Mouse (Mus musculus) G1E-ER4 (cell line): ENCODE data around the gene Adamtsl2. TPM values are rescaled to one million over a fixed set of nuclear protein-coding genes. Genes with fewer than 3 reads are reported as not detected.

Source experiments
- GATA1 ChIP-seq: IDR thresholded peaks from one replicate; pipeline ENCODE4 v1.8.0; 2012; ENCODE audit warnings: low read length, inconsistent platforms
- polyA plus RNA-seq: library from polyadenylated mRNA; stranded (reverse); fragments of >175 nt; gene quantifications from 2 replicates; pipeline ENCODE4 v1.2.3, GENCODE M21; 2012

Adamtsl2 gene
- polyA plus RNA-seq, 1 experiment = not detected

DNA sequence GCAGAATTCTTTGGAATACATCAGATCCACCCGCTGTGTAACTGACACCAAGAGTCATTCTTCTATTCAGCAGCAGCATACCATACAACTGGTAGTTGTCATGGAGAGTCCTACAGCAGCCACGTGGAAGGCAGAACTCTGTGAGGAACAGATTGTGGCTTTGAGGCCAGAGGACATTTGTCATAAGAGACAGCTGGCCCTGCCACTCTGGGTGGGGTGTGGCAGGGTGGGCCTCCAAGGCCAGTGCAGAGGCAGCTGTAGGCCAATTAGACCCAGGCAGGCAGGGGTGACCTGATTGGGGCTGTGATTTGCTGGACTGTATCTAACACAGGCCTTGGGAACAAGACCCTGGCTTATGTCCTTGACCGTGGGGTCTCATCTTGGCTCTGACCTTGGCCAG lies 9.5 kb upstream of the Adamtsl2 start:
- no peak for TF ChIP-seq GATA1

DNA sequence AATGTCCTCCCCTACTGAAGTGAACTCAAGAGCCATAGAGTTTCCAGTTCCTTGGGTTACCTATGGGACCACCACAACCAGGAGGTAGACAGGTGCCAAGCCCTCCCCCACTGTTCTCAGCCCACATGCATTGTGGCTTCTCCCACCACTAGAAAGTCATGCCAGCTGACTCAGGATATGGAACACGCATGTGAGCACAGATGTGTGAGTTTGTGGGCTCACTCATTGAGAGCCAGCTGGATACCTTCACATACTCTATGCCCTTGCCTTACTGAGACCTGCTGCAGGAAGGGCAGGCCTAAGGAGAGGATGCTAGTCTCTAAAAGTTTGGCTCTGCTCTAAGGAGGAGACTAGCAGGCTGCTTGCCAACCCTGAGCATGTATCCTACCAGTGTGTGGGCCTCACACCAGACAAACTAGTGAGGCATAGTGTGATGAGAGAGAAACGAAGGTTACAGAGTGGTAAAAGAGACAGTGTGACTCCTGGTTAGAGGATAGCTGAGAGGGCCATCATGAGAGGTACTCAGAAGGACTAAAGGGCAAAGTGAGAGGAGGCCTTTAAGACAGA lies 8.8 kb upstream of the Adamtsl2 start:
- TF ChIP-seq GATA1 = no peak

DNA sequence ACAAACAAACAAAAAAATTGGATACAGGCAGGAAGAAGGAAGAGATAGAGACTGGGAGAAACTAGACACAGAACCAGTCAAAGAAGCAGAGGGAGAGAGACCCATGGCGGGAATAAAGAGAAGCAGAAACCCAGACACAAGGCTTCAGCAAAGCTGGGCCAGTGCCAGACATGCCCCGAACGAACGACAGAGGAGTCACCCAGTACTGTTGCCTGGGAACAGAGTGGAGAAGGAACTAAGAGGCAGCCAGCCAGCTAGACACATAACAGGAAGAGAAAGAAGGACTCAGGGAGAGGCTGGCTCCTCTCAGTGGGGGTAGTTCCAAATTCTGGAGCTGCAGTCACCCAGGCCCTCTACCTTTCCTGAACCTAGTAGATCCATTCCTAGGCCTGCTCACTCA lies 8.0 kb upstream of the Adamtsl2 start:
- no peak for TF ChIP-seq GATA1

DNA sequence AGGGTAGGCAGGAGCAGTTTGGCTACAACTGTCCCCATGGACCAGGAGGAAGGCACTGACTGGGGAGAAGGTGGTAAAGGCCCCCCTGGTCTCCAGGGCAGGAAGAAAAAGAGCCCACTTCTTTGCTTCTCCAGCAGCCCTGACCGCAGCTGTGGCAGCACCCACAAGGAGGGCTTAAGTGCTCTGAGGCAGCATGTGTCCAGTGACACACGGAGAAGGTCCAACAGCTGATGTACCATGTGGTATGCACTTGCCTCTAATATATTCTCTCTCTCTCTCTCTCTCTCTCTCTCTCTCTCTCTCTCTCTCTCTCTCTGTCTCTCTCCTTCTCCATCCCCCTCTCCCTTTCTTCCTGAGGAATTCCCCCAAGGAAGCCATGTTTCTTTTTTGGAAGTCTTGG lies 7.2 kb upstream of the Adamtsl2 start, which contains the start of gene Mymk:
TSS of gene Mymk (minus strand) at position 202 of the 400 bp plus-strand sequence.
- TF ChIP-seq GATA1 = no peak

DNA sequence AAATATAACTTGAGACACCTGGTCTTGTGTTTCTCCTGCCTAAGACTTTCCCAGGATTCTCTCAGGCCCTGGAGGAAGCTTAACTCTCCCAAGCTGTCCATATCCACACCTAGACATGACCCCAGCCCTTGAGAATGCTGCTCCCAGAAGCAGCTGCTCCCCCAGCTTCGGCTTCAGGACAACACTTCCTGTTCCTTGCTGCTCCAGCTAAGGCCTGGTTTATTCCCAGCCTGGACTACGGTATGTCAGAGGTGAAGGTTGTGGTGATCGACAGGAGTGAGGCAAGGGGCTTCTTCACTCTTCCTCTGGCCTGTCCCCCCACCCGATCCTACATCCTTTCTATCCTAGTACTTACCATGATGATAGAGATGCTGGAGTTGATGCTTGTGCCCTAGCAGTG lies 5.8 kb upstream of the Adamtsl2 start:
- TF ChIP-seq GATA1 = no peak

DNA sequence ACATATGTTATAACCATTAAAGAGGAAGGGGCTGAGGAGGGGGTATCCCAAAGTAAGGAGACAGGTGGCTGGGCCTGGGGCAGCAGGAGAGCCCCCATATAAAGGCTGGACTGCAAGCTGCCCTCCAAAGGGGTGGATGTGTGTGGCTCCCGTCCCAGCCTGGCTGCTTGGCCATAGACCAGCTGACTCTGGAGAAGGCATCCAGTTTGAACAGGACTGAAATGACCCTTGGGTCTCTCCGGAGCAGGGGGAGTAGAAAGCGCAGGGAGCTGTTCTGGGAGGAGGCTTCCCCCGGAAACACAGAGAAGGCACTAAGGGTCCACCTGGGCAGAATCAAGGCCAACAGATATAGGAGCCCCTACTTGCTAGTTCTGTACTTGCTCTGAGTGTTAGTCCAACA lies 4.4 kb upstream of the Adamtsl2 start:
- no peak for TF ChIP-seq GATA1

DNA sequence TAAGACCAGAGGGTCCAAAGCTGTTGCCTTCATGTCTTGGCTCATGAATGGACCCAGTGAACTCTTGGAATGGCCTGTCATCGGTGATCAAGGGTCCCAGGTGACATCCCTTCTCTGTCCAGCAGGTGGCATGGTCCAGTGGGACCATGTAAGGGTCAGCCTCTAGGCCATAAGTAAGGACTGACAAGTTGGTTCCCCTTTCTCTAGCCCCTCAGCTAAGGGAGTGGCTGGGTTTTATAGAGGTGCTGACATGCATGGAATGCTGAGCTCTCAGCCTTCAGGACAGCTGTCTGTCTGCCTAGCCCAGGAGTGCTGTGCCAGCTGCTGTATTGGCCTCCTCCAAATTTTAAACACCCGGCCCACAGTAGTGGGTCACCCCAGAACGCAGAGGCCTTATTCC lies 3.7 kb upstream of the Adamtsl2 start:
- no peak for TF ChIP-seq GATA1

DNA sequence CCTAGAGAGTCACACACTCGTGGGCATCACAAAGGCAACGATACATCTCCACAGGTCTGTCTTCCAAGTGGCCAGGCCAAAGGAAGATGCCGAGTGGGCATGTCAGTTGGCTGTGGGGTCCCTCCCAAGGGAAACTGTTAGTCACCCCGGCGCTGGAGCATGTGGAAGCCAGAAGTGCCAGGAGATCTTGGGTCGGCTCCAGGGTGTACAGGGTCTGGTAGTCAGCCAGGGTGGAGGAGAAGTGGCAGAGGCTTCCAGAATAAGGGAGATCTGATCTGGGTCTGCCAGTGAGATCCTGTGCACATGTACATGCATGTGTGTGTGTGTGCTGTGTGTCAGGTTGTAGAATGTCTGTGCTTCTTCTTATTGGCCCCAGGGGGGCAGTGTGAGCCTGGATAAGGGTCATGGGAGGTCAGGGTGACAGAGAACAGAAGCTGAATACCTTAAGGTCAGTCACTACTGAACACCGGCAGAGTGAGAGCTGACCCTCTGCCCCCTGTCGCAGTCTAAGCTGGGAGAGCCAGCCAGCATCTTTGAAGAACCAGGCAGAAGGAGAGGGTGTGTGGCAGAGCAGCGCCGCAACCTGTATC lies 1.4 kb upstream of the Adamtsl2 start:
- no peak for TF ChIP-seq GATA1

DNA sequence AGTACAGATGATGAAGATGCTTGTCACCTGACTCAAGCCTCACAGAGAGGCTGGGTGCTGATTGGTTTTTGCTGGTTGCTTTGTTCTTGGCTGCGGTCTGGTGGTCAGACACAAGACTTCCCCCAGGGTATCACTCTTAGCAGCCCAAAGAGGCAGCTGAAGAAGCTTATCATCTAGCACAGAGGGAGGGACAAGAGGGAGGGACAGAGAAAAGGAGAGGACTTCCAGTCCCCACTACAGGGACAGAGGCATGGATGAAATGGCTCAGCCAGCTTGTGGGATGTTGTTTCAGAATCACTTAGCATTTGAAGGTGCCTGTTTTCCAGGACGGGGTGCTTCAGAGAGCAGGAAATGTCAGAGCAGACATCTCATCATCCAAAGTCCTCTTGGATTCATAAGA lies 867 bp upstream of the Adamtsl2 start:
- no peak for TF ChIP-seq GATA1

DNA sequence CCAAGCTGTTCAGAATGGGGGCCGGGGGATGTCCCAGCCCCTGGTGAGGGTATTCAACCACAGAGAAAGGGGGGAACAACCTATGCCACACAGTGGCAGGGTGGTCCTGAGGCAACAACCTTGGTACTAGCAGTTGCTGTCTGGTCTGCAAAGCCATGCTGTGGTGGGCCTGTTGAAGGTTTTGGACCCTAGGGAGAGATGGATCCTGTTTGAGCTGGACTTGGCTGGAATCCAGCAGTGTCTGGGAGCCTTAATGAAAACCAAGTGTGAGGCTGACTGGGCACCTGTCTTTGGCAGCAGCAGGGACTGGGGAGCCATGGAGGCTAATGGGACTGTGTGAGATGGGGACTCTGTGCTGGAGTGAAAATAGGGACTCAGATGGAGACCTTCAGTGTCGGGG lies 470 bp downstream of the Adamtsl2 start:
- TF ChIP-seq GATA1 = no peak

DNA sequence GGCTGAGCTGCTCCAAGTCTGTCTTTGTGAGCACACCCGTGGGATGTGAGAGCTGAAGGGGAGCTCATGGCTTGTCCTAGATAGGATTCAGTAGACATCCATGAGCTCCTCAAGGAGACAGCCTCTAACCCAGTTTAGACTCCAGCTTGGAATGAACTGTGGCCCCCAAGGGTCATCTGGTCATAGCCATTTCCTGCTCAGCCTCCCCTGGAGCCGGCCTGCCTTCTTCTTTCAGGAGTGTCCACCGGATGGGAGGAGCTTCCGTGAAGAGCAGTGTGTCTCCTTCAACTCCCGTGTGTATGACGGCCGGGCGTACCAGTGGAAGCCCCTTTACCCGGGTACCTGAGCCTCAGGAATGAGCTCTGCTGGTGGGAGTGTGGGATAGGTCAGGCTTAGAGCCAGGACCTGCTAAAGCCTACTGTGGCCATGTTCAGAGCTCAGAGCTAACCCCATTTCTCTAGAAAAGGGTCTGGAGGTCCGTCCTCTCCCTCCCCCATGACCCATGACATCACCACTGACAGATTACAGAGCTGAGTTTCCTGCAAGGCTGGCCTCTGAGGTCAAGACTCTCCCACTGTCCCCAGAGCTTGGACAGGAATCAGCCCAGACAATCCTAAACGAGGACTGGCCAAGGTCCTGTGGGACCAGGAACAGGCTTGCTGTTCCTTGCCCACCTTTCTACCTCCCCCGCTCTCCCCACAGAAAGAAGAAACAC lies 4.7 kb downstream of the Adamtsl2 start:
- no peak for TF ChIP-seq GATA1

DNA sequence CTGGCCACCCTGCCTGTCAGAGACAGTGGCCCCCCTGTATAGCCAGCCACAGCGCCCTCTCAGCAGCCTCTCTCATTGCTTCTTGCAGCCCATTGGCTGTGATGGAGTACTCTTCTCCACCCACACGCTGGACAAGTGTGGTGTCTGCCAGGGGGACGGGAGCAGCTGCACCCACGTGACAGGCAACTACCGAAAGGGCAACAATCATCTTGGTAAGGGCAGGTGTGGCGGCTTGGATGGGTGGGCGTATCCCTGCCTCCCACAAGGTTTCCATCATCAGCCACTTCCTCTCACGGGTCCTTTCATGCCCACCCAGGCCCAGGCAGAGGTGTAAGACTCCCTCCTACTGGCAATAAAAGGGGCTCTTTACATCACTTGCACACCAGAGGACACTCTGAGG lies 5.8 kb downstream of the Adamtsl2 start:
- no peak for TF ChIP-seq GATA1

DNA sequence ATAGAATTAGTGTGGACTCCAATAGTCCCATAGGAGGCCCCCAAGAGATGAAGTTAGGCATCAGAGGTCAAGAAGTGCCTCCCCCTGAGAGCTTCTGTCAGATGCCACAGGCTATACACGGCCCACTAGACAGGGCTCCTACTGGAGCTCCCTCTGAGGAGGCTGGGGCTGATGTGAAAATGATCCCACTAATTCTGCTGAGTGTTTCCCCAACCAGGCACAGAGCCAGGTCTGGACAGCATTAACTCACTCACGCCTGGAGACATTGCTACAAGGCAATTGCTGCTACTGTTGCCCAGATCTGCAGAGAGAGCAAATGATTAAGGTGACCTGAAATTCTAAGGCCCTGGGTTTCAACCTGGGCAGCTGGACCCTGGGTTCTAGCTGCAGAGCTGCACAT lies 6.6 kb downstream of the Adamtsl2 start:
- TF ChIP-seq GATA1 = no peak

DNA sequence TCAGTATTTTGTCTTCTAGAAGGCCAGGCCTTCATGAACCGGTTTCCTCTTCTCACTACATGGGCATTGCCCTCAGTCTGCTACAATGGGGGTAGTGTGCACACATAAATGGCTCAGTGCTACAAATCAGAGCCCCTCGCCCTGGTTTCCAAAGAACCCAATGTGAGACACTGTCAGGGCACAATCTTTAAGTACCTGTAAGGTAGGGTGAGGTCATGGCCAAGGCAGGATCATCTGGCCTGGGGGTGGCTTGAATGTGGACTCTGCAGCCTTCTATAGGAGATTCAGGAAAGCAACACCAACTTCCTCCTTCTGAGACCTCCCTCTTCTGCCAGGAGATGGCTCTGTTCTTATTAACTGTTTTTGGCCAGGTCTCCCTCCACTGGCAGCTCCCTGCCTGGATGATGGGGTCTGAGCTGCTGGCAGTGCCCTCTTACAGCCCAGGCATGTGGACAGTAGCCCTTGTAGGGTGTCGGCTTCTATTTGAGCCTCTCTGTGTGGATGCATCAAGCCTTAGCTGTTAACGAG lies 7.4 kb downstream of the Adamtsl2 start:
- no peak for TF ChIP-seq GATA1

DNA sequence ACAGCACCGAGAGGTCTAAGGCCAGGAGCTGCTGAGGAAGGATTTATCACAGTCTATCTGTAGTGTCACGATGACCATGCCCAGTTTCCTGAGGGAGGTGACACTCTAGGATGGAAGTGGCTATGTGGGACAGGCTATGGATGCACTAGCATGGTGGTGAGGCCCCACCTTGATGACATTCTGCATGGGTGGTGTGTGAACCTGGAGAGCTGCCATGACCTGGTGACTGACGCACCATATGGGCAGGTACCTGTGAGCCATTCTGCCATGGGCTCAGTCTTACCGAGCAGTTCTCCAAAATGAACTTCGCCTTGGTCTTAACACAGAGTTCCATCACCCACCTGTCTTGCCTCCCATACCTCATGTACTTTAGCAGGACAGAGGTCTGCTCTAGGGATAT lies 8.4 kb downstream of the Adamtsl2 start:
- TF ChIP-seq GATA1 = no peak

DNA sequence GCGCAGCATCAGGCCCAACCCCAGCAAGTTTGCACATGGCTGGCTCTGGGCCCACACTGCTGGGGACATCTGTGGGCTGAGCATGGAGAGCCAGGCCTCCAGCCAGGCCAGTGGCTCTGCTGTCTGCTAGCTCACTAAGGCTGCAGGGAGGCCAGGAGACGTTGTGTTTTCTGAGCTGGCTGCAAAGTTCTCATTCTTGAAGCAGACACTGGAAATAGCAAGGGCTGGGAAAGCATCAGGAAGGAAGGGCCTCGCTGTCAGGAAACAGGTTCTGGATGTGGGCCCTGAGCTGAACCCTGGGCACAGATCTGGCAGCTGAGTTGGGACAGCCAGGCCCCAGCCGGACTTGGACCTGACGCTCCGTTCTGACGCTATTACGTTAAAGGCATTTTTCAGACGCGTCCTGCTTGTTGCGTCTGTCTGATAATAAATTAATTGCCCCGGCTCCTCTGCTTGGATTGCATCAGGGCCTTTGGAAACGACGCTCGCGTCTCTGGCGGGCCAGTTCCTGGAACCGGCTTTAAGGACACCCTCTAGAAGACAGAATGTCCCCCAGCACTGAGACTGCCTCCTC lies 9.0 kb downstream of the Adamtsl2 start:
- no peak for TF ChIP-seq GATA1
